Mouse (Mus musculus): ENCODE results near the gene Anks1. TPM values are rescaled to one million over a fixed set of nuclear protein-coding genes. Genes with fewer than 3 reads are reported as not detected.

Gene Anks1
- polyA plus RNA-seq, 1 experiment from 2014 or later = 36.5 TPM

- Histone ChIP-seq H3K36me3 (ENCODE audit: control insufficient read depth, insufficient read depth) (no peaks in the 10 kb centered on the region), H3K4me1 (replicated peaks; ENCODE audit: control insufficient read depth, insufficient read depth, low read length) (peaks cover 7% of the 10 kb centered on the region; the same call in 1 of the 2 replicates), H3K27ac (ENCODE audit: low read length) (no peak overlapping the region), H3K4me2 (ENCODE audit: low read length) (no peak overlapping the region), H3K4me3 (replicated peaks; ENCODE audit: low read length) (no peak overlapping the region), H3K9me3 (ENCODE audit: control insufficient read depth, low read length) (no peaks in the 10 kb centered on the region), H3K27me3 (replicated peaks; ENCODE audit: control insufficient read depth, insufficient read depth, low read length) (no peaks in the 10 kb centered on the region), H3K9ac (replicated peaks; ENCODE audit: low read depth, low read length) (no peak overlapping the region)
- WGBS = 92% methylated on average over 9 of the region's 9 CpGs
- no peak for ATAC-seq
Observed at GRCm38 (mm10) chr17:27968033-27968750, 59.1 kb downstream of the Anks1 start.

GRCm38 (mm10) chr17:27968903-27969302, 59.8 kb downstream of the Anks1 start:
- WGBS = 91% methylated on average over 5 of the region's 5 CpGs
- no peaks in the 10 kb centered on the region for H3K9me3 ChIP-seq (ENCODE audit: control insufficient read depth, low read length)
- no peak overlapping the region for H3K4me2 ChIP-seq (ENCODE audit: low read length)
- no peak for ATAC-seq
- no peaks in the 10 kb centered on the region for H3K36me3 ChIP-seq (ENCODE audit: control insufficient read depth, insufficient read depth)
- H3K4me1 ChIP-seq (replicated peaks; ENCODE audit: control insufficient read depth, insufficient read depth, low read length) = peaks cover 7% of the 10 kb centered on the region; the same call in 1 of the 2 replicates
- no peak overlapping the region for H3K9ac ChIP-seq (replicated peaks; ENCODE audit: low read depth, low read length)
- H3K4me3 ChIP-seq (replicated peaks; ENCODE audit: low read length) = no peak overlapping the region
- no peaks in the 10 kb centered on the region for H3K27me3 ChIP-seq (replicated peaks; ENCODE audit: control insufficient read depth, insufficient read depth, low read length)
- no peak overlapping the region for H3K27ac ChIP-seq (ENCODE audit: low read length)

GRCm38 (mm10) chr17:27969365-27969764, 60.3 kb downstream of the Anks1 start:
- H3K9me3 ChIP-seq (ENCODE audit: control insufficient read depth, low read length) = no peaks in the 10 kb centered on the region
- H3K4me2 ChIP-seq (ENCODE audit: low read length) = no peak overlapping the region
- no peak for ATAC-seq
- no peak overlapping the region for H3K9ac ChIP-seq (replicated peaks; ENCODE audit: low read depth, low read length)
- H3K4me1 ChIP-seq (replicated peaks; ENCODE audit: control insufficient read depth, insufficient read depth, low read length) = peaks cover 7% of the 10 kb centered on the region; the same call in 1 of the 2 replicates
- H3K27me3 ChIP-seq (replicated peaks; ENCODE audit: control insufficient read depth, insufficient read depth, low read length) = no peaks in the 10 kb centered on the region
- WGBS = 80% methylated on average over 8 of the region's 8 CpGs
- no peak overlapping the region for H3K4me3 ChIP-seq (replicated peaks; ENCODE audit: low read length)
- no peak overlapping the region for H3K27ac ChIP-seq (ENCODE audit: low read length)
- no peaks in the 10 kb centered on the region for H3K36me3 ChIP-seq (ENCODE audit: control insufficient read depth, insufficient read depth)

- no peak overlapping the region for H3K4me3 ChIP-seq (replicated peaks; ENCODE audit: low read length)
- ATAC-seq = no peak
- H3K27me3 ChIP-seq (replicated peaks; ENCODE audit: control insufficient read depth, insufficient read depth, low read length) = no peaks in the 10 kb centered on the region
- H3K9ac ChIP-seq (replicated peaks; ENCODE audit: low read depth, low read length) = no peak overlapping the region
- no peak overlapping the region for H3K4me2 ChIP-seq (ENCODE audit: low read length)
- H3K27ac ChIP-seq (ENCODE audit: low read length) = no peak overlapping the region
- 69% methylated on average over 5 of the region's 5 CpGs for WGBS
- H3K9me3 ChIP-seq (ENCODE audit: control insufficient read depth, low read length) = no peaks in the 10 kb centered on the region
- H3K4me1 ChIP-seq (replicated peaks; ENCODE audit: control insufficient read depth, insufficient read depth, low read length) = peaks cover 7% of the 10 kb centered on the region; the same call in 1 of the 2 replicates
- no peaks in the 10 kb centered on the region for H3K36me3 ChIP-seq (ENCODE audit: control insufficient read depth, insufficient read depth)
Observed at GRCm38 (mm10) chr17:27969896-27970295, 60.8 kb downstream of the Anks1 start.

- Histone ChIP-seq H3K4me2 (ENCODE audit: low read length) (no peak overlapping the region), H3K4me1 (replicated peaks; ENCODE audit: control insufficient read depth, insufficient read depth, low read length) (peaks cover 7% of the 10 kb centered on the region; the same call in 1 of the 2 replicates), H3K27me3 (replicated peaks; ENCODE audit: control insufficient read depth, insufficient read depth, low read length) (no peaks in the 10 kb centered on the region), H3K4me3 (replicated peaks; ENCODE audit: low read length) (no peak overlapping the region), H3K36me3 (ENCODE audit: control insufficient read depth, insufficient read depth) (no peaks in the 10 kb centered on the region), H3K9me3 (ENCODE audit: control insufficient read depth, low read length) (no peaks in the 10 kb centered on the region), H3K9ac (replicated peaks; ENCODE audit: low read depth, low read length) (no peak overlapping the region), H3K27ac (ENCODE audit: low read length) (no peak overlapping the region)
- WGBS = 81% methylated on average over 5 of the region's 5 CpGs
- ATAC-seq = no peak
Observed at GRCm38 (mm10) chr17:27970305-27970704, 61.2 kb downstream of the Anks1 start.

GRCm38 (mm10) chr17:27971496-27971895, 62.4 kb downstream of the Anks1 start:
- H3K4me1 ChIP-seq (replicated peaks; ENCODE audit: control insufficient read depth, insufficient read depth, low read length) = peaks cover 5% of the 10 kb centered on the region; the same call in 1 of the 2 replicates
- H3K9ac ChIP-seq (replicated peaks; ENCODE audit: low read depth, low read length) = no peak overlapping the region
- H3K4me3 ChIP-seq (replicated peaks; ENCODE audit: low read length) = no peak overlapping the region
- H3K27me3 ChIP-seq (replicated peaks; ENCODE audit: control insufficient read depth, insufficient read depth, low read length) = no peaks in the 10 kb centered on the region
- no peak; the same call in 1 of the 2 replicates for ATAC-seq
- H3K9me3 ChIP-seq (ENCODE audit: control insufficient read depth, low read length) = no peaks in the 10 kb centered on the region
- no peaks in the 10 kb centered on the region for H3K36me3 ChIP-seq (ENCODE audit: control insufficient read depth, insufficient read depth)
- H3K4me2 ChIP-seq (ENCODE audit: low read length) = no peak overlapping the region
- WGBS = 81% methylated on average over 9 of the region's 9 CpGs
- H3K27ac ChIP-seq (ENCODE audit: low read length) = no peak overlapping the region

GRCm38 (mm10) chr17:27973337-27973736, 64.2 kb downstream of the Anks1 start:
- 88% methylated on average over 4 of the region's 4 CpGs for WGBS
- no peaks in the 10 kb centered on the region for H3K9me3 ChIP-seq (ENCODE audit: control insufficient read depth, low read length)
- peaks cover 3% of the 10 kb centered on the region; the same call in 1 of the 2 replicates for H3K4me1 ChIP-seq (replicated peaks; ENCODE audit: control insufficient read depth, insufficient read depth, low read length)
- H3K36me3 ChIP-seq (ENCODE audit: control insufficient read depth, insufficient read depth) = no peaks in the 10 kb centered on the region; the same call in 1 of the 2 replicates
- no peak overlapping the region for H3K4me3 ChIP-seq (replicated peaks; ENCODE audit: low read length)
- H3K9ac ChIP-seq (replicated peaks; ENCODE audit: low read depth, low read length) = no peak overlapping the region
- H3K27ac ChIP-seq (ENCODE audit: low read length) = no peak overlapping the region
- H3K4me2 ChIP-seq (ENCODE audit: low read length) = no peak overlapping the region
- no peaks in the 10 kb centered on the region for H3K27me3 ChIP-seq (replicated peaks; ENCODE audit: control insufficient read depth, insufficient read depth, low read length)
- ATAC-seq = no peak

GRCm38 (mm10) chr17:27976266-27976665, 67.2 kb downstream of the Anks1 start:
- H3K9me3 ChIP-seq (ENCODE audit: control insufficient read depth, low read length) = no peaks in the 10 kb centered on the region
- no peak overlapping the region for H3K27ac ChIP-seq (ENCODE audit: low read length)
- 94% methylated on average over 14 of the region's 14 CpGs for WGBS
- no peak for ATAC-seq
- no peaks in the 10 kb centered on the region; the same call in 1 of the 2 replicates for H3K36me3 ChIP-seq (ENCODE audit: control insufficient read depth, insufficient read depth)
- 0 out of 2 replicates have a peak, but pooled peaks cover 2% of the 10 kb centered on the region for H3K4me1 ChIP-seq (replicated peaks; ENCODE audit: control insufficient read depth, insufficient read depth, low read length)
- no peak overlapping the region for H3K4me3 ChIP-seq (replicated peaks; ENCODE audit: low read length)
- H3K27me3 ChIP-seq (replicated peaks; ENCODE audit: control insufficient read depth, insufficient read depth, low read length) = no peaks in the 10 kb centered on the region
- H3K9ac ChIP-seq (replicated peaks; ENCODE audit: low read depth, low read length) = no peak overlapping the region
- H3K4me2 ChIP-seq (ENCODE audit: low read length) = no peak overlapping the region

GRCm38 (mm10) chr17:27977008-27977636, 68.0 kb downstream of the Anks1 start:
- no peak overlapping the region for H3K27ac ChIP-seq (ENCODE audit: low read length)
- no peak overlapping the region for H3K4me3 ChIP-seq (replicated peaks; ENCODE audit: low read length)
- H3K4me2 ChIP-seq (ENCODE audit: low read length) = no peak overlapping the region
- H3K27me3 ChIP-seq (replicated peaks; ENCODE audit: control insufficient read depth, insufficient read depth, low read length) = no peaks in the 10 kb centered on the region
- no peak overlapping the region for H3K9ac ChIP-seq (replicated peaks; ENCODE audit: low read depth, low read length)
- no peak for ATAC-seq
- 92% methylated on average over 3 of the region's 3 CpGs for WGBS
- H3K36me3 ChIP-seq (ENCODE audit: control insufficient read depth, insufficient read depth) = no peaks in the 10 kb centered on the region; the same call in 1 of the 2 replicates
- H3K9me3 ChIP-seq (ENCODE audit: control insufficient read depth, low read length) = no peaks in the 10 kb centered on the region
- no peaks in the 10 kb centered on the region for H3K4me1 ChIP-seq (replicated peaks; ENCODE audit: control insufficient read depth, insufficient read depth, low read length)
